Mouse (Mus musculus): ENCODE measurements around the gene Vti1a. TPM values are rescaled to one million over a fixed set of nuclear protein-coding genes. Genes with fewer than 3 reads are reported as not detected.
A peak's percentile ranks its signal among the peaks of the same experiment; 100 is the strongest.

Gene Vti1a
- total RNA-seq, 2 experiments from 2014 or later: 19.8 to 19.9 TPM

DNA sequence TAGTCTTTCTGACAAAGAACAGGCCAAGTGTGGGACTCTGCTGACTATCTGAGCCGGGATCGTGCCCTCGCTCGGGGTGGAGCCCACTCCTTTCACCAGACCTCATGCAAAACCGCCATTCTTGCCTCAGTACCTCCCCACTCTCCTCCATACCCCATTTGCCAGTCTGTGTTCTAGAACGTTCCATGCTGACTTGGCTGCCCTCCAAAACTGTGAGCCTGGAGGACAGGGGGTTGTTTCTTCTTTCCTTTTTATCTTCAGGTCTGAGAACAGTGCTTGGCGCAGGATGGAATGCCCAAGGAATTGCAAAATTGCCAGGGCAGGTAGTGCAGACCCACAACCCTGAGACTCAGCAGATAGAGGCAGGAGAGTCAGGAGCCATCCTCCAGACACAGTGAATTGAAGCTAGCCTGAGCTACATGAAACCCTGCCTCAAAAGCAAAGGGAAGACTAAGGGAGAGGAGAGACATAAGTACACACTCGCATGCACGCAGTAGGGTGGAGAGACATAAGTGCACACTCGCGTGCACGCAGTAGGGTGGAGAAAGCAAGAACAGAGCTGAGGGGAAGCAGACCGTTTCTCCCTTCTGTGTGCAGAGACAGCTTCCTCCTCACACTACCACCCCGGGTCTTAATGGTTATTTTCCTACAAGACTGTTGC, 246.5 kb downstream of the Vti1a start:
- no peak for DNase-seq

DNA sequence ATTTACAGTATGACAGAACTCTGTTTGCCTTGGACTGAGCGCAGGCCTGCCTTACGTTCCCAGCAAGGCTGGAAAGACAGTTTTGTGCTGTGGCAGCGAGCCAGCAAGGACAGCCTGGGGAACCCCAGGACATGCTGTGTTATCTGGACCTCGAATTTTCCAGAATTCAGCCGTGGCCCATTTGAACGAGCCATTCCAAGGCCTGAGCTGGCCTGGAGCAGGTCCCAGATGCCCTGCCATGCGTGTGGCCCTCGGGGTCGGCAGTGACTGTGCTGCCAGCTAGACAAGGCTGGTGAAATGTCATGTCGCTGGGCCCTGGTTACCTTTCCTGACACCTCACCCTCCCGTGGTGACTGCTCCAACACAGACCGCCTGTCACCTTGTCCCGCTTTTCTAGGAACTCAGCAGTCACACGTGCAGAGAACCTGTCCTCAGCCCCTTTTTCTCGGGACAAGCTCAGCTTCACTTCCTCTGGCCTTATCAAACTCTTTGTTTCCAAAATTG, 247.1 kb downstream of the Vti1a start:
- peak; percentile 83 for DNase-seq

DNA sequence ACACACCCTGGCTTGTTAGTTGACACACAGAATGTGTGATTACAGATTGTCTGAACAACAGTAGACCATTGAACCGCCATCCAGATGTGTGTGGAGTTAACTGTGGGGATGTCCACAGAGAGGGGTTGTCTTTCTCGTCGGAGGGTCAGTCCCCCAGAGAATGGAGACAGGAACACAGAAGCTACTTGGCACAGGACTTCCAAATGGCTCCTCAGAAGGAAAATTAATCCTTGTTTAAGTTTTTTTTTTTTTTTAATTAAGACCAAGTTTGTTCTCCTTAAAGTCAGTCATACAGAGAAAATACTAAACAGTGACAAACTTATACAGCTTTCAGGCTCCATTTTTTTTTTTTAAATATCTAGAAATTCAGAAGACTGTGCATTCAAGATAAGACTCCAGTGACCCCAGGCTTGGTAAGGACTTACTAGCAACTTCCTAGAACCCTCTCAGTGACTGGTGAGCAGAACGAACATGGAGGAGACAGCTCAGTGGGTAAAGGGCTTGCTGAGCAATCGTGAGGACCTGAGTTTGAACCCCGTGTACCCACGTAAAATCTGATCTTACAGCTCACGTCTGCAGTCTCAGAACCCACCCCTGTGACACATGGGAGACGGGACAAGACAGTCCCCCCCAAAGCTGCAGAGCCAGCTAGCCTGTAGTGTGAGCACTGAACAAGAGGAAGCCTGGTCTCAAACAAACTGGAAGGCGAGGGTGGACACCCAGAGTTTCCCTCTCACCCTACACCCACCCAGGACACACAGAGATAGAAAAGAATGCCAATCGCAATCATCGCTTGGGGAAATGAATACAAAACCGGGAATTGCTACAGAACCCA, 248.2 kb downstream of the Vti1a start:
- DNase-seq: no peak

DNA sequence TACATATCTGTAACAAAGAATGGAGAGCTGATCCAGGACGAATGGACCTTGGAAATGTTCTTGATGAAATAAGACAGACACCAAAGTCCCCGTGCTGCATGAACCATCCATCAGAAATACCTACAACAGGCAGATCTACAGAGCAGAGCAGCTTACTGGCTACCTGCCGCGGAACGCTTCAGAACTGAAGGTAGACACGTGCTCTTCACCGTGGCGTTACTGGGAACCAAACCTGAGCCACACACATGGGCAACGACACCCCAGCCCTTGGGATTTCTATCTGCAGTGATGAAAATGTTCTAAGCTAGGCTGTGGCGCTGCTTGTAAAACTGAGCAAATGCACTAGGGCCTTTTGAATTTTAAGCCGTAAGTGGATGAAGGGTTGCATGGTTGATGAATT, 249.0 kb downstream of the Vti1a start:
- DNase-seq: no peak

DNA sequence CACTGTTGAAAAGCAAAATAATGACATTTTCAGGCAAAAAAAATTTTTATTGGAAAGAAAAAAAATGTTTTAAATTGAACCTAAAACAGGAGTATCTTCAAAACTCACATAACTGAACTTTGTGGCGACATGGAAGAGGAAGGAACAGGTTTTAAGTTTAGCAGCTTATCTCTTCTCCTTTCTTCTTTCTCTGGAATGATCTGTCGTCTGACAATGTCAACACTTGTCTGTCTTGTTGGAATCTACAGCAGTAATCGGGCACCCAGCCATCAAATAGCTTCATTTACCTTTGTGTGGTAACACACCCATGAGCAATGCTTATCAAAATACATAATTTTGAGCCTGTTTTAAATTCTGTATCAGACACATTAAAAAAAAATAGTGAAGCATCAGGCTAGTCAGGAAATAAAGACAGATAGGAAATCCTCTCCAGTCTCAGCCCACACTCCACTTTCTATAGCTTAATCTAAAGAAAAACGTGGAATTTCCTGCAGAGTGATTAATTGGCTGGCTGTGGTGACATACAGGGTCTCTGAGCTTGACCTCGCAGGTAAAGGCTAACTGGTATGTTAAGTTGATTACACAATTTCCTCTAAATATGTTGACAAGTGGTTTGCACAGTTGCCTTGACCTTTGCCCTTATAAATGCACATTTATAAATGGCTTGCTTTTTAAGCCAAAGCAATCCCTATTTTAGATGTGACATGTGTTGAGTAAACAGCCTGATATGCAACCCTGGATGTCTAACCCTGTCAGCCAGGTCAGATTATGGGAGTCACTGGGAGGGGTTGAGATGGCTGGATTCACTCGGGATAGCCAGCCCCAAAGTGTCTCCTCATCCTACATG, 249.7 kb downstream of the Vti1a start:
- DNase-seq: no peak

DNA sequence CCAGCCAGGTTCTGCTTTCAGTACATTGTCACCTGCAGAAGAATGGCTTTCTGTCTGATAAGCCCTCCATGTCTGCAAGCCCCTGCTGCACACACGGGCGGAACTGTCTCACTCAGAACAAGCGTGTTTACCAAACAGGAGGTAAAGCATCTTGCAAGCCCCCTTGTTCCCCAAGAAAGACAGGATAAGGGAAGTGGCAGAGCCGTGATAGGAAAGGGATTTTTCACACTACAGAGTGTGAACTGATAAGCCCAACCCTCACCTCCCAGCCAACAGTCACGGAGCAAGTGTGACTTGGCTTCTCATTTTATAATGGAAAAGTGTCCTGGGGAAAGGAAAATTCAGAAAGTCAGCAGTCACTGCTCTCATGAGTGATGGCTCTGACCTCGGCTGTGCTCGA, 253.0 kb downstream of the Vti1a start:
- no peak for DNase-seq

DNA sequence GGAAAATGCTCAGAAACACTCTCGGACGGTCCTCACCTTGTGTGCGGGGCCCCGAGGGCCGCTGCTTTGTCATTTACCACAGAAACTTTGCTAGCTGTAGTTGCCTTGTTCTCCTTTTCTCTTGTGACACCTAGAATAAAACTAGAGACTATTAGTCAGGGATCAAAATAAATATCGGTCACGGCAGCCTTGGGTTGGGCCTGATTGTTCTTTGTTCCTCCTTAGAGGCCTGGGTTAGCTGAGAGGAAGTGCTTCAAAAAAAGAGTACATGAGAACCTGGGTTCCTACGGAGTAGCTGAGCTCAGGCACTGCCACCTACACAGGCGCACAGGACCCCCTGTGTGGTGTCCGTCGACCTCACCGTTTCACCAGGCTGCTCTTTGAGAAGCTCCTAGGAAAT, 253.8 kb downstream of the Vti1a start:
- no peak for DNase-seq

DNA sequence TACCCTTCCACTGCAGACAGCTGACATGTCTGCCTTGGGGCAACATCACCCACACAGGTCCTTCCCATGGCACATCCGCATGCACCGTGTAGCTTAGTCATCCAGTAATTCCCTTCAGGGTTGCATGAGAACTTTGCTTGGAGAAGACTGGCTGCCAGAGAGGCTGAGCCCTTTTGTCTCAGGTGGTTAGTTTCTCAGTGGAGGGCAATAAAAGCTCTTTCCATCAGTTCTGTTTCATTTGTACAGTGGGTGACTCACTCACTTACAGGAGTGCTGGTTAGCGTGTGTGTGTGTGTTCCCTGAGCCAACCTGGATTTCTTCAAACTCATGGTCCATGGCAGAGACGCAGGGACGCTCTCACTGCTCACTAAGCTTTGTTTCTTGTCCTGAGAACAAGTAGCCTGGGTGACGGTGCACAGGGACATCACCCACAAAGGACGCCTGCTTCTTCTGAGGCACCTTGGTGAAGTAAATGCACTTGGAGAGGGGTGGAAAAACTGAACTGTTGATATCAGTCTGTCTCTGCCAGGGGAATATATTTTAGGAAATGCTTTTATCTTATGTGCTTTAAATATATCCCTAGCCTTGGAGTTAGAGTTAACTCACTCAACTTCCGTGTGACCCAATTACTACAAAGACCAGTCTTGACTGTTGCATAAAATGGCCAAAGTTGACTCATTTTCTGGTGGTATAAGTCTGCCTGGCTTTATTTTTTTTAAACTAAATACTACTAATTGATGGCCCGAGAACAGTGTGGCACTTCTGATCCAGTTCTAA, 254.6 kb downstream of the Vti1a start:
- DNase-seq: no peak

DNA sequence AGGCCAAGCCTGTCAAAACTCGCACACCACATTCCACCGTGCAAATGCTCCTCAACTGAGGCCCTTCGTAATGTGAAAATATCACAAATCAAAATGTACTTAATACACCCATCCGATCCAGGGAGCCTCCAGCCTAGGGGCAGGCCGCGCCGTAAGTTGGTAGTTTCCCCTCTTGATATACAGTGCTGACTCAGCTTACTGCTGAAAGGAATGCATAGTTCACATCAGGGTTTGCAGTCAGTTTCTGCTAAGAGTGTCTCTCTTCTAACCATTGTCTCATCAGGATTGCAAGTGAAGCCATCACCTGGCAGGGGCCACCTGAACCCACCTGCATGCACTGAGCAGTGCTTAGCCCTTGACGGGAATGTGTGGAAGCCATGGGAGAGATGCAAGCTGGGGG, 255.4 kb downstream of the Vti1a start:
- no peak for DNase-seq

DNA sequence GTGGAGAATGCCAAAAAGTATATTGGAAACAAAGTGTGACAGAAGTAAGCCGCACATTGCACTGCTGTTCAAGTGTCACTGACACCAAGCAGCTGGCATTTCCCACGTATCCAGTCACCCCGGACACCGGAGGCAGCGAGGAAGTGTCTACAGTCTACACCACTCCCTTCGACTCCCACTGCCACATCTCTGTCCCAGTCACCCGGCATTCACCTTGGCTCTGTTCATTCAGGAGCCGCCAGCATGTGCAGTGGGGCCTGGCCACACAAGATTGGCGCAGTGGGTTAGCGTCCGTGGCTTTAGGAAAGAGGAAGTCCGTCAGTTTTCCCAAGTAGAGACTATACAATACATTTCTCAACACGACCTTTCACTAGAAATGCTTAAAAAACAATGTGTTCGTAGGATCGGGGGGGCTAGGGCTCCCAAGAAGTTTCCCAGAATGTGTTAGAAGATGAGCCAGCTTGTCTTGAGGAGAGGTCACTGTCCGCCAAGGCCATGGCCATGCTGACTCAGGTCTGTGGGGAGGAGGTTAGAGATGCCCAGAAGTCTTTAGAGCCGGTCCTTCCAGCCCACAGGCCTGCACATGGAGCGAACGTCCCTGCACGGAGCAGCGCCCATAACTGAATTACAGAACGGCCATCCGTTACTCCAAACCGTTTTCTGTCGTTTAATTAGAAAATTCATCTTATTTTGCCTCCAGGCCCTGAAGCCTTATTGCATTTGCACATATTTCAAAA, 261.4 kb downstream of the Vti1a start:
- DNase-seq: no peak

DNA sequence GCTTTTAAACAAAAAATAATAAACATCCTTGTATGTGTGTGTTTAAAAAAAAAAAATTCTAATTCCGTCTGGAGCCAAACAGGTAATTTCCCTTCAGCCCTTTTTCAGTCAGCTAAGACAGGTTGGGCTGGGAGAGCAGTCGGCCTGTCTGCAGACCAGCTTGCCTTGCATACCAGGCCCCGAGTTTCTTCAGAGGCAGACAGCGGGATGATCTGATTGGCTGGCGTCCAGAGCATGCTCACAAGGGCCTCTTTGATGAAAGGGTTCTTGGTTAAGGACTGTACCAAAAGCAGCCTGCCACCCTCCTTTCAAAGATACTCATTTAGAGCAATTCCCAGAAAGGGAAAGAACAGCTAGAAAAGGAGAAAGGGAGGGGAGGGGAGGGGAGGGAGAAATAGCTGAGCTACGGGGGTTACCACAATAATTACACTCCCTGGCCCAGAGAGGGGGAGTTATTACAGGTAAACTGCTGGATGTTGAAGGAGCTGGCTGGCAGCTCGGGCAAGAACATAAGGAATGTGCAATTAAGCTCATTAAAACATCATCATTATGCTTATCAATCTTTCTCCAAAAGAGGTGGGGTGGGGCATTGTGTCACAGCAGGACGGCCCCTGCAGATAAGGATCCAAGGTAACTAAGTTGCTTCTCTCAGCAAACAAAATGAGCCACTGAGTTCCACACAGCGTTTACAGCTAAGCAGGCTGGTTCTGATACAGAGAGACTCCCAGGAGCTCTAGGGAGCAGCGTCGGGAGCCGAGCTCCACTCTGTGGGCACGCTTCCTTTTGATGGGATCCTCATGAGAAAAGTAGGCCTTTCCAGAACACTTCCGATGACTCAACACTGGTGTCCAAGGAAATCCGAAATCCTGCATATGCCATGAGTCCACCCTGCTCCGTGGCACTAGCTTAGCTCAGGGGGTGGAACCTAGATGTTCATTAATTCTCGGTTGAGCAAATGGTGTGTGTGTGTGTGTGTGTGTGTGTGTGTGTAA, 262.3 kb downstream of the Vti1a start:
- no peak for DNase-seq

DNA sequence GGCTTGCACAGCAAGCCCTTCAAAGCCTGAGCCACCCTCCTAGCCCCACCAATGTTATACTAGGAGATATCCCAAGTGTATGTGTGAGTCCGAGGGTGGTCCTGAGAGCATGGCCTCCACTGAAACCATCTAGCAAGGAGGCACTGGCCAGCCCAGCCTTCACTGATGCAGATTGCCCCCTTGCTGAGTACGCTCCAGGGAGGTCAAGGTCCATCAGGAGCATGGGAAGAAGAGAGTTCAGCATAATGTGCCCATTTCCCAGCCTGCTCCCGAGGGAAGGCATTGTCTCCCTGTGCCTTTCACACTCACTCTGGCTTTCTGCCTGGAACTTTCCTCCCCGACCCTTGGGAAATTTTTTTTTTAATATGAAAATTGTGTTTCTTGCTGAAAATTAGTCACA, 263.2 kb downstream of the Vti1a start:
- no peak for DNase-seq

DNA sequence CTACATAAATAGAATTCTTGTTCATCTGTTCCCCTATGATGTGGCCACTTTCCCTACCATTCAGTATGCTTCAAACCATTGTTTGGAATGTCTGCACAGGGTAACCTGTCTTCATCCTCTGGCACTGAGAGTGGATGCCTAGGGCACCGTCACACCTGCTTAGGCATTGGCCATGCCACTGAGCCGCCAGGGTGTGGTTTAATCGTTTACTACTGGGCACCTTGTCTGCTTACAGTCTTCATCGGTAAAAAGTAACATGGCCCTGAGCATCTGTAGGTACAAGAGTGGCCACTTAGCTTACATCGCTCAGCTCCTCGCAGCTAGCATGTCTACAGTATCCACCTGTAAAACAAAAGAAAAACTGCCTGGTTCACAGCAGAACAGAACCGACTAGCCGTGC, 264.1 kb downstream of the Vti1a start:
- DNase-seq: no peak

DNA sequence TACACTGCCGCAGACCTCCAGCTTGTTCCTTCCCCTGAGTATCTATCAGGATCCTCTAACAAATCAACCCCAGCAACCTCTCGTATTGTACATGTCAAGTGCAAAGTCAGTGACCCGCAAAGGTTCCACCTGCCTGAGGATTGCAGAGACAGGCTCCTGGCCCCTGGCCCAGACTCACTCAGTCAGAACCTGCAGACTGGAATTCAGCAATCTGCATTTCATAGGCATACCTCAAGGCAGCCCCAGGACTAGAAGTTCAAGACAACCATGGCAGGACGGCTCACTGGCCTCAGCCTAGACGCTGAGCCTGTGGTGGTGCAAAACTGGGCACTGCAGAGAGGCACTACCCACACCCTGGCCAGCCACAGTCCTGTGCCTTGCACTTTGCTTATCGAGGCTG, 264.6 kb downstream of the Vti1a start:
- DNase-seq: no peak

DNA sequence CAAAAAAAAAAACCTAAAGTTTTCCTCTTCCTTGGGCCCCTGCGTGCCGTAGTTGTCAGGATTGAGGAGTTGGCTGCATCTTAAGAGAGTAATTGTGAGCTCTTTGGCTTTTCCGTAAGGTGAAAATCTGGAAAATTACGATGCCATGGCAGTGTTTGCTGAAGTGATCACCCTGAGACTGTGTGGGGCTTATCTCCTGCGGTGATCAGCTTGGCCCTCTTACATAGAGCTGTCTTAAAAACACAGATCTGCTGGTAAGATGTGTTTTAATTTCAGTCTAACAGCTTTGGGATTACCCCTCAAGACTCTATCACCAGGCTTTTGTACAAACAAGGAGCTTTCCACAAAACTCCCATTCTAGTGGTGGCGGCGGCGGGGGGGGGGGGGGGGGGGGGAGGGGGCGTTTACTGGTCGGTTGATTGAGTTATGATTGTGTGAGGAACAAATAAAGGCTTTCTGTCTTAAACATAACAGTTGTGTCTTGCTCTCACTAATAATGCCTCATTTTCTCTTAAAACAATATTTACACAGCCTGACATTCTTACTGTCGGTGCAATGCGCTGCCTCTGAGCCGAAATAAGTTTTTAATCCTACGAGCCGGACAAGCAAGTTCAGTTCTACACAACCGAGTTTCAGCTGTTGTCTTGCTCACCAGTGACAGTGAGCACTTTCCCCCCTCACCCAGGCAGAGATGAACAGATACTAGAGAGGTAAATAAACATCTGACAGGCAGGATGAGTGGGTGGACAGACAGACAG, 267.0 kb downstream of the Vti1a start:
- no peak for DNase-seq

DNA sequence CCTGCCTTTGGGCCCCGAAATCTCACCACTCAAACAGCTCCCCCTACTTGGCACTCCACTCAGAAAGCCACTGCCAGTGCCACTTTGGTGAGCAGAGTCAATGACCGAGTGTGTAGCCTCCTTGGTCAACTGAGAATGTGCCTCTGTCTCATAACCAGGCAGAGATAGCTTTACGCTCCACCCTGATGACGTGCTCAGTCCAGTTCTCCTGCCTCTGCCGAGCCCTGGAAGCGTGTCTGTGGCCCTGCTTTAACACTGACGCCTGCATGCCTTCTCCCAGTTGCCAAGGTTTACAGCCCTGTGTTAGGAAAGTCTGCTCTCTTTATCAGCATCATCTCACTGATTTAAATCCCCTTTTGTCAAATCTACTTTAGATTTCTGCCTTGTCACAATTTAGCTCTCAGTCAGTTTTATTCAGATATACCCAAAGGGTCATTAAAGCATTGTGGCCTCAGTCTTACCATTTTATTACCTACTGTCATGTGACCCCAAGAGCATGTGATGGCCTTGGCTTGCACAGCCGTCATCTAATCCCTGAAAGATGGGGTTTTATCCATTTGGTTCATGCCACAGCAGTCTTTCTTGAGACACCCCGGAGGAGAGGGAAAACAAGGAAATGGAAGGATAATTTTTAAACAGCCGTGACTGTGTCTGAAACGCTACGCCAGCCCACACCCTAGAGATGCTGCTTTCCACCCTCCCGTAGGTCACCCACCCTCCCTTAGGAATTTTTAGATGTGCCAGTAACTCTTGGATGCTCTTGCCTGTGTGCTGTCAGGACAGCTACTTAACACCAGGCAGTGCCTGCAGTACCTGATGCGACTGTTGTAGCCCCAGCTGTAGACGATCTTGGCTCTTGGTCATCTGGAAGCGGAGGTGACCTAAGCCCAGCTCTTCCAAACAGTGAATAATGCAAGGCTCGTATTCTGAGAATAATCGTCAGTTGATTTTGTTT, 269.5 kb downstream of the Vti1a start:
- no peak for DNase-seq

DNA sequence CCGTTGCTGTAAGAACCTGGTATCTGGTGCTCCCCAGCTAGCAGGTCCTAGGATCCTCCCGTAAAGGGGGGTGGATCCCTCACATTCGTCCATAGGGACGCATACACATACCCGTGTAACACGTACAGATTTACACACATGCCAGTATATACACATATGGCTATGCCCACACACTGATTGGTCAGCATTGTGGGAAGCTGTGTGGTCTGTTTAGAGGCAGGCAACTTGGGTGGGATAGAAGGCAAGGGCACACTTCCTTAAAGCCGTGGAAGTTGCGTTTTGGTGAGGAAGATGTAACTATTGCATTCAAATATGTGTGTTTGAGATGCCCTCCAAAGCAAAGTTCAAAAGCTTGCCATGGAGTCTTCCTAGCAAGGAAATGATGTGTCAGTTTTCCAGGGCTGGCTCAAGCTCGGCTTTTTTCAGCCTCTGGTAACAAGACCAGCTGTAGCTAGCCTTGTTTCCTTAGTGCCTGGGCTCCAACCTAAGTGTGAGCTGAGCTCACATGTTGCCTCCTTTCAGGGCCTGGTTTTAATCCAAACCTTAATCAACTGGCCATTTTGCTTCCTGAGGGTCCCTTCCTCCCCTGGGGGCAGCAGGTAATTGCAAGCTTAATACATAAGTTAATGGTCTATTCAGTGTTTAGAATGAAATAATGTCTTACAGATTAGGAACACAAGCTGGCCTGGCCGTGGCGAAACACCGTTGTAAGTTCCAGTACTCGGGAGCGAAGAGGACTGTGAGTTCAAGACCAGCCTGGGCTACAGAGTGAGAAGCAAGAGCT, 271.7 kb downstream of the Vti1a start:
- DNase-seq: no peak
